Mouse (Mus musculus): ENCODE measurements around the gene Smim6.

GRCm38 (mm10) chr11:115881002-115881401, 30.8 kb upstream of the Smim6 start:
- TF ChIP-seq CTCF (IDR thresholded peaks at IDR 0.05; ENCODE audit: low read depth, low read length): peak; percentile 92
- no peak for TF ChIP-seq POLR2A (IDR thresholded peaks at IDR 0.05; ENCODE audit: insufficient read depth, low read length)
- no peak for TF ChIP-seq EP300 (IDR thresholded peaks at IDR 0.05; ENCODE audit: insufficient read depth, low read depth, low read length)
